Mouse (Mus musculus) hindbrain, embryonic 11.5 days (tissue): ENCODE measurements around the gene Stat6. TPM values are rescaled to one million over a fixed set of nuclear protein-coding genes. Genes with fewer than 3 reads are reported as not detected.

Experiments used
- ATAC-seq: fragments of 200-750 bp; cut with Nextera tagmentation; 2 replicates; pipeline ENCODE4 v1.8.0; 2017; ENCODE audit warnings: mild to moderate bottlenecking, moderate TSS enrichment, moderate library complexity; ENCODE audit not compliant: low FRiP score
- DNase-seq: peaks from one replicate; pipeline ENCODE4 v3.0.0-alpha.2; 2015; ENCODE audit warnings: low spot score
- H3K27ac ChIP-seq: fragments of 300-500 bp; sonication (generic); 2 replicates; pipeline ENCODE4 v1.5.1; 2014; ENCODE audit warnings: mild to moderate bottlenecking, low read depth, low read length
- H3K27me3 ChIP-seq: fragments of 300-500 bp; sonication (generic); 2 replicates; pipeline ENCODE4 v1.6.1; 2014; ENCODE audit warnings: mild to moderate bottlenecking, low read length, moderate library complexity, mixed read lengths; ENCODE audit not compliant: control insufficient read depth, insufficient read depth
- H3K36me3 ChIP-seq: fragments of 300-500 bp; sonication (generic); 2 replicates; pipeline ENCODE4 v1.6.1; 2014; ENCODE audit warnings: mild to moderate bottlenecking, low read length, moderate library complexity, mixed read lengths; ENCODE audit not compliant: control insufficient read depth, insufficient read depth
- H3K4me1 ChIP-seq: fragments of 300-500 bp; sonication (generic); replicated peaks from 2 replicates; pipeline ENCODE4 v1.6.1; 2014; ENCODE audit warnings: low read length, mixed read lengths; ENCODE audit not compliant: control insufficient read depth, insufficient read depth
- H3K4me2 ChIP-seq: fragments of 300-500 bp; sonication (generic); replicated peaks from 2 replicates; pipeline ENCODE4 v1.6.1; 2014; ENCODE audit warnings: mild to moderate bottlenecking, low read depth, low read length
- H3K4me3 ChIP-seq: fragments of 300-500 bp; sonication (generic); 2 replicates; pipeline ENCODE4 v1.5.1; 2014; ENCODE audit warnings: low read depth, low read length
- H3K9ac ChIP-seq: fragments of 300-500 bp; sonication (generic); 2 replicates; pipeline ENCODE4 v1.6.1; 2014; ENCODE audit warnings: low read depth, low read length
- H3K9me3 ChIP-seq: fragments of 300-500 bp; sonication (generic); 2 replicates; pipeline ENCODE4 v1.6.1; 2016; ENCODE audit warnings: low read length; ENCODE audit not compliant: control insufficient read depth
- WGBS: fragments of 180-500 bp; shearing (Covaris S2); extraction: QIAGEN DNeasy Blood & Tissue Kit; methylation state at CpG from one replicate; pipeline ENCODE4 v1.1.7; 2014; 5-methylcytosine and 5-hydroxymethylcytosine counted together
- polyA plus RNA-seq: library from polyadenylated mRNA; unstranded; fragments of >200 nt; fragmentation: Nextera tagmentation; extraction: Ambion mirVana; gene quantifications from 2 replicates; pipeline ENCODE4 v1.2.1, GENCODE M21; 2014

Stat6 gene
- polyA plus RNA-seq, 1 experiment from 2014 or later: 6.9 TPM

DNA sequence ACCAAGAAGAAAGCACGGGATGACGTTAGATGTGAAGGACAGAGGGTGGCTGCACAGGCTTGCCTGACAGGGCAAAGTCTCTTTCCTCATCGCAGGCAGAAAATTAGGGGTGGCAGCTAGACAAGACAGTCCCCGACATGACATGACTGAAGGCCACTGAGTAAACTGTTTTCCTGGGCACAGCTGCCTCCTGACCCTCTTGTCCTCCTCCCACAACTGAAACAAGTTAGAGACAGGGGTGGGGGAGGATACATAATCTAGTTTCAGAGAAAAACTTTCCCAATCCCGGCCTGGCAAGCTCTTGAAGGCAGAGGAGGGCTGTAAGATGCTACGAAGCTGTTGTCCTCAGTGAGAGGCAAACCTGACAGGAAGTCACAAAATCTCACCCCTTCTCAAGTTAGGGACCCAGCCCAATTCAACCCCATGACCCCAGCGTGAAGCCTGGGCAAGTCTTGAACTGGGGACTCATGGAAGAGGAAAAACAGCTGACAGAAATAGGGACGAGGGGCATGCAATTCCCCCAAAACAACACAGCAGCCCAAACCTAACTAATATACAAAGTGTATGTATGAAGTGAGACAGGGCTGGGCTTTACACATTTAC lies 23.6 kb upstream of the Stat6 start:
- ATAC-seq (no peak), DNase-seq (no peak)
- no peaks in the 10 kb centered on the region for H3K27me3 ChIP-seq
- H3K9me3 ChIP-seq: no peaks in the 10 kb centered on the region
- H3K4me2 ChIP-seq: peak overlapping the region; percentile 85
- H3K4me3 ChIP-seq: peak overlapping the region; percentile 69
- 30% methylated on average over 8 of the region's 8 CpGs for WGBS
- peaks cover 15% of the 10 kb centered on the region for H3K4me1 ChIP-seq
- no peaks in the 10 kb centered on the region for H3K36me3 ChIP-seq
- no peak overlapping the region for H3K27ac ChIP-seq
- H3K9ac ChIP-seq: peak overlapping the region; percentile 86

GRCm38 (mm10) chr10:127619941-127620405 lies 22.8 kb upstream of the Stat6 start:
- peaks cover 8% of the 10 kb centered on the region for H3K4me1 ChIP-seq

DNA sequence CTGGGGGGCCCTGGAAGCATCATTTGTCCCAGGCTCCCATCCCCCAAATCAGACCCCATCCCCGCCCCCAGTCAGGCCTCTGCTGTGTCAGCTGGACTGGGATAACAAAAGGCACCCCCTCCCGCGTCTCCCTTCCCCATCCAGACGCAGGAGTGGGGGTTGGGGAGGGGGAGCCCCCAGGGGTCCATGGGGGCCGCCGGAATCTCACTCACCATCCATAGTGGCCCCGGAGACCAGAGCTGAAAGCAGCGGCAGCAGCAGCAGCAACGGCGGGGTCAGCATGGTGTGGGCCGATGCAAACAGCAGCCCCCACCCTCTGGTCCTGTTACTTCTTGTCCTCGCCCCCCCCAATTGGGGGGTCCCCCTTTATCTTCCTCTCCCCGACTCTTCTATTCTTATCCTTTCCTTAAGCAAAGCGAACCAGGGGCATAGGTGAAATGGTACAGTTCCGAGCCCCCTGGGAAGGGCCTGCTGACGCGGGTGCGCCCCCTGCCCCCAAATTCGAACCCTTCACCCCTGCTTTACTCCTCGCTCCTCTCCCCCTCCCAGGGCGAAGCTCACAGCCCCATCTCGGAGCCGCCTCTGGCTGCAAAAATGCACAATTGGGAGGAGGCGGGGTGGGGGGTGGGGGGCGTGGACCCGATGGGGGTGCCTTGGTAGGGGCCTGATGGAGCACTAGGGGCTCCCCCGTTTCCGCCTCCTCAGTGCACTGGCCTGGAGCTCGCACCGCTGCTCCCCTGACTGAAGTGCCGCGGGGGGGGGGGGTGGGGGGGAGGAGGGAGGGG lies 22.2 kb upstream of the Stat6 start, which contains the start of gene Lrp1:
Gene Lrp1 (minus strand): TSS at position 743 of the 785 bp plus-strand sequence.
- Histone ChIP-seq H3K4me3 (peak within 1 kb of the TSS; percentile 69), H3K36me3 (no peaks in the 10 kb centered on the region), H3K4me2 (peak within 1 kb of the TSS; percentile 85), H3K27ac (peak within 1 kb of the TSS; percentile 88), H3K4me1 (peaks cover 8% of the 10 kb centered on the region; the same call in 1 of the 2 replicates), H3K27me3 (no peaks in the 10 kb centered on the region), H3K9ac (peak within 1 kb of the TSS; percentile 86), H3K9me3 (no peaks in the 10 kb centered on the region)
- WGBS: under 1% methylated on average over 23 of the region's 32 CpGs
- ATAC-seq (peak; percentile 78), DNase-seq (peak; percentile 69)

More at GRCm38 (mm10) chr10:127619941-127620405, 22.8 kb upstream of the Stat6 start:
- DNase-seq (peak; percentile 61), ATAC-seq (peak; percentile 5)
- peak overlapping the region; percentile 85 for H3K4me2 ChIP-seq
- peak overlapping the region; percentile 86 for H3K9ac ChIP-seq
- peak overlapping the region; percentile 88 for H3K27ac ChIP-seq
- peak overlapping the region; percentile 69 for H3K4me3 ChIP-seq
- H3K9me3 ChIP-seq: no peaks in the 10 kb centered on the region
- no peaks in the 10 kb centered on the region for H3K36me3 ChIP-seq
- no peaks in the 10 kb centered on the region for H3K27me3 ChIP-seq
- 1% methylated on average over 12 of the region's 12 CpGs for WGBS

DNA sequence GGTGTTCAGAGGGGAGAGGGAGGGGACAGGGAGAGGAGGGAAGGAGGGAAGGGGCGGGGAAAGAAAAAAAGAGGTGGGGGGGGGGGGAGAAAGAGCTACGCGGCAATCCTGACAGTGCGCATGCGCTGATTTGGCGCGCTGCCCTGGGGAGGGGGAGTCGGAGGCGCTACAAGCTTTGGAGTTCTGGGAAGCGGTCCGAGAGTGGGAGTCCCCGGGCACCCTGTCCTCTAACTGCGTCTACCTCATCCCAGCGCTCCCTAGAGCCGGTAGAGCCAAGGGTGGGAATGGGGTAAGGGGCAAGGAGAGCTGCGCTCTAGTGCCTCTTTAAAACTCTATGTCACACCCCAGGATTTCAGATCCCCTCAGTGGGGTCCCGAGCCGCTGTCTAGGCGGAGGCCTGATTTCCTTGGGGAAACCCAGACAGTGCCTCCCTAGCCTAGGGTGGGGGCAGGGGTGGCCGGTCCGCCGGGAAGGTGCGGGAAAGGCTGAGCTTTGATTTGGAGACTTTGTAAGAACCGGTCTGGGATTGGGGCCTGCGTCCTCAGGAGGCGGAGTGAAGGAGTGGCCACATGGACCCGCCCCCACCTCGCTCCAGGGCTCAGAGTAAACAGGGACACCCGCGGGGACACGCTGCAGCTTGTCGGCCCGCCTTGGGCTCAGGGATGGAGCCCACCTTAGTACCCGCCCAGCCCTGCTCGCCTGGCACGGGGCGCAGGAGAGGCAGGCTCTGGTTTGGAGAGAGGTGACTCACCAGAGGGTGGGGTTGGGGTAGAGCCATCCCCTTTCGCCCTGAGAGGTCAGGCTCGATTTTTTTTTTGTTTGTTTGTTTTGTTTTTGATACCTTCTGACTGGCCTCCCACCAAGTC lies 21.4 kb upstream of the Stat6 start:
- H3K4me1 ChIP-seq: peaks cover 8% of the 10 kb centered on the region; the same call in 1 of the 2 replicates
- no peaks in the 10 kb centered on the region; the same call in 1 of the 2 replicates for H3K9me3 ChIP-seq
- WGBS: under 1% methylated on average over 36 of the region's 39 CpGs
- no peaks in the 10 kb centered on the region for H3K27me3 ChIP-seq
- H3K27ac ChIP-seq: peak overlapping the region; percentile 88
- H3K4me3 ChIP-seq: peak overlapping the region; percentile 69
- peak; percentile 91 for DNase-seq
- ATAC-seq: peak; percentile 87
- peak overlapping the region; percentile 86 for H3K9ac ChIP-seq
- no peaks in the 10 kb centered on the region for H3K36me3 ChIP-seq
- H3K4me2 ChIP-seq: peak overlapping the region; percentile 85

DNA sequence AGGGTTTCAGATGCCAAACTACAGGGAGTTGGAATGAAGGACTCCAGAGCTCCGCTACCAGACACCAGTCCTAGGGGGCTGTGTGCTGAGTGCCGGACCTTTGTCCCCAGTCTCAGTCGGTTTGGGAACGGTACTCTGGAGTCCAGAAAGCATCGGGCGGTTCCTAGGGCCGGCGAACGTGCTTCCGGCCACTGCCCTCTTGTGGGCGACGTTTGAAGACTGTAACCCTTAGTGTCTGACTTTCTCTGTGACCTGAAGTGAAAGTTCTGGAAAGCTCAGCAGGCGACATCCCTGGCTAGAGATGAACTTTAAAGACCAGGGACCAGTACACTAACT lies 20.8 kb upstream of the Stat6 start:
- WGBS: 0% methylated on average over 13 of the region's 13 CpGs
- H3K9ac ChIP-seq: peak overlapping the region; percentile 56
- peak overlapping the region; percentile 85 for H3K4me2 ChIP-seq
- no peaks in the 10 kb centered on the region; the same call in 1 of the 2 replicates for H3K9me3 ChIP-seq
- ATAC-seq (peak; percentile 13; the same call in 1 of the 2 replicates), DNase-seq (peak; percentile 75)
- H3K36me3 ChIP-seq: no peaks in the 10 kb centered on the region
- peak overlapping the region; percentile 69 for H3K4me3 ChIP-seq
- H3K27me3 ChIP-seq: no peaks in the 10 kb centered on the region
- peaks cover 8% of the 10 kb centered on the region; the same call in 1 of the 2 replicates for H3K4me1 ChIP-seq
- H3K27ac ChIP-seq: peak overlapping the region; percentile 84

- H3K27me3 ChIP-seq: no peaks in the 10 kb centered on the region
- DNase-seq: no peak
- H3K9me3 ChIP-seq: no peaks in the 10 kb centered on the region; the same call in 1 of the 2 replicates
- WGBS: 70% methylated on average over 4 of the region's 4 CpGs
- no peak for ATAC-seq
- H3K36me3 ChIP-seq: no peaks in the 10 kb centered on the region
- no peak overlapping the region for H3K4me2 ChIP-seq
- H3K9ac ChIP-seq: no peak overlapping the region
- H3K27ac ChIP-seq: 0 out of 2 replicates have a peak overlapping the region, but pooled peaks have one; percentile 40
- H3K4me1 ChIP-seq: peaks cover 8% of the 10 kb centered on the region; the same call in 1 of the 2 replicates
- no peak overlapping the region for H3K4me3 ChIP-seq
Measured at GRCm38 (mm10) chr10:127622661-127623060, 20.1 kb upstream of the Stat6 start.

DNA sequence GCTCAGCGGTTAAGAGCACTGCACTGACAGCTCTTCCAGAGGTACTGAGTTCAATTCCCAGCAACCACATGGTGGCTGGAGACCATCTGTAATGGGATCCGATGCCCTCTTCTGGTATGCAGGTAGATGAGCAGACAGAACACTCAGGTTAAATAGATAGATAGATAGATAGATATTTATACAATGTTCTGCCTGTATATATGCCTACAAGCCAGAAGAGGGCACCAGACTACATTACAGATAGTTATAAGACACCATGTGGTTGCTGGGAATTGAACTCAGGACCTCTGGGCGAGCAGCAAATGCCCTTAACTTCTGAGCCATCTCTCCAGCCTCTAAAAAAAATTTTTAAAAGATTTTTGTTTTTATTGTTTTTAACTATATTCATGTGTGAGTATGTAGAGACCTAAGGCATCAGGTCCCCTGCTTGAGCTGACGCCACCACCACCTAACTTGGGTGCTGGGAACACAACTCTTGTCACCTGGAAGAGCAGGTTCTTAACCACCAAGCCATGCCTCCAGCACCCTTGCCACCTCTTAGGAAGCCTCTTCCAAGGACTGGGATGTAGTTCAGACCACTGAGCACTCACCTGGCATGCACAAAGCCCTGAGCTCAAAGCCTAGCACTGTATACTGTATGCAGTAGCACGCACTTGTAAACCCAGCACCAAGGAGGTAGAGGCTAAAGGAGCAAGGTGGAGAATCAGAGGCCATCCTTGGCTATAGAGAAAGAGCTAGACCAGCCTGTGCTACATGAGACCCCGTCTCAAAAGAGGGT lies 19.2 kb upstream of the Stat6 start:
- Histone ChIP-seq H3K9me3 (no peaks in the 10 kb centered on the region; the same call in 1 of the 2 replicates), H3K4me2 (no peak overlapping the region), H3K27ac (no peak overlapping the region), H3K9ac (no peak overlapping the region), H3K4me1 (peaks cover 8% of the 10 kb centered on the region; the same call in 1 of the 2 replicates), H3K36me3 (no peaks in the 10 kb centered on the region), H3K4me3 (no peak overlapping the region), H3K27me3 (no peaks in the 10 kb centered on the region)
- DNase-seq (no peak), ATAC-seq (no peak)
- 94% methylated on average over 6 of the region's 6 CpGs for WGBS
